ENCODE assay signal across 22 mouse cellular contexts in the genomic region with DNA sequence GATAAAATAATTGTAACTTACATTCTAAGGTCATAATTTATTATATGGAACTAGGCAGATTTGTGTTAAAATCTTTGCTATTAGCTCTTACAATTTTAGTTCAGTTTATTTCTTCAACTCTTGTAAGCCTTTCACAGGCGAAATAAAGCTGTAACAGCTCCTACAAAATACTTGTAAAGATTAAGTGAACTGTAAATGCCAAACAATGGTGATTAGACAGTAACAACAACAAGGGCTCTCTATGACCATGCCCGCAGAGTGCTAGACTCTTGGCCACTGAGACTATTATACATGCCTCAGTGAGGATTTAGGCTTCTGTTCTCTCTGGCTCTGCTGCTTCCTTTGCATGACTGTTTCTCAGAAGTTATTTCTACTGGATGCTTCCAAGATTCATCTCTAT.
DNase-seq lines count a peak whose midpoint lies in the region; ATAC-seq lines count a peak whose summit lies in the region.
"Had no signal": no experiment of that assay in that cellular context is flagged by ENCODE, and none has a peak within 500 bp of the region (broad histone marks: within the 10 kb centered on the region; RNA-seq: fewer than 3 reads in every experiment).

No protein-coding gene starts in this region.

- intact Hi-C loops in left cerebral cortex, postnatal 4 days (cut with DNase I): no loop called here

- no peaks in the 10 kb centered on the region for H3K9me3 ChIP-seq in forebrain, embryonic 16.5 days (ENCODE audit: control insufficient read depth, low read length)
- no peaks in the 10 kb centered on the region for H3K9me3 ChIP-seq in forebrain, embryonic 10.5 days
- H3K9me3 ChIP-seq: embryonic facial prominence, embryonic 10.5 days; embryonic facial prominence, embryonic 12.5 days; forebrain, embryonic 12.5 days; G1E had no signal

- H3K9ac ChIP-seq in forebrain, embryonic 16.5 days (replicated peaks; ENCODE audit: low read depth, low read length): no peak overlapping the region
- H3K9ac ChIP-seq: embryonic facial prominence, embryonic 12.5 days; forebrain, embryonic 12.5 days; forebrain, postnatal 0 days had no signal

- no peak overlapping the region for H3K27ac ChIP-seq in forebrain, embryonic 16.5 days (ENCODE audit: low read length)
- no peak overlapping the region for H3K27ac ChIP-seq in forebrain, embryonic 10.5 days
- H3K27ac ChIP-seq: embryonic facial prominence, embryonic 10.5 days; embryonic facial prominence, embryonic 12.5 days; forebrain, embryonic 12.5 days had no signal

- H3K27me3 ChIP-seq in forebrain, embryonic 16.5 days (replicated peaks; ENCODE audit: control insufficient read depth, insufficient read depth, low read length): no peaks in the 10 kb centered on the region
- no peaks in the 10 kb centered on the region for H3K27me3 ChIP-seq in forebrain, embryonic 10.5 days (ENCODE audit: poor library complexity, severe bottlenecking)
- H3K27me3 ChIP-seq: CH12.LX; embryonic facial prominence, embryonic 12.5 days; forebrain, embryonic 12.5 days had no signal

- no peak for DNase-seq in forebrain, embryonic 10.5 days (ENCODE audit: extremely low spot score, low spot score)
- peak; percentile 71 for DNase-seq in retina, embryonic 14.5 days (ENCODE audit: low spot score)
- DNase-seq in right cerebral cortex, postnatal 36 days (ENCODE audit: low spot score in 2 of 2): no peak
- DNase-seq in left cerebral cortex, postnatal 4 days: no peak
- DNase-seq: adrenal gland, adult 2 months; adrenal gland, postnatal 10 days; adrenal gland, postnatal 25 days; B cell, adult 2 months; cerebellum, adult 11-12 months; cerebellum, adult 2 months; cerebellum, adult 9-10 months; cerebellum, postnatal 10 days; cerebellum, postnatal 25 days; forebrain, postnatal 0 days had no signal

- no peaks in the 10 kb centered on the region for H3K36me3 ChIP-seq in forebrain, embryonic 16.5 days (ENCODE audit: control insufficient read depth, insufficient read depth)
- H3K36me3 ChIP-seq in forebrain, embryonic 10.5 days (replicated peaks): peaks cover 11% of the 10 kb centered on the region
- H3K36me3 ChIP-seq: embryonic facial prominence, embryonic 12.5 days; forebrain, embryonic 12.5 days had no signal

- H3K4me2 ChIP-seq in forebrain, embryonic 16.5 days (ENCODE audit: low read length): no peak overlapping the region
- H3K4me2 ChIP-seq: embryonic facial prominence, embryonic 12.5 days; forebrain, embryonic 12.5 days had no signal

- 11% methylated on average over 2 of the region's 2 CpGs for WGBS in forebrain, embryonic 16.5 days
- WGBS in forebrain, embryonic 10.5 days: 49% methylated on average over 2 of the region's 2 CpGs

- peak; percentile 55; the same call in 1 of the 2 replicates for ATAC-seq in forebrain, embryonic 16.5 days
- ATAC-seq: CD4-positive, CD25-positive, alpha-beta regulatory T cell, adult 4 months; forebrain, embryonic 14.5 days; forebrain, postnatal 0 days had no signal

- H3K4me1 ChIP-seq in forebrain, embryonic 16.5 days (replicated peaks; ENCODE audit: control insufficient read depth, insufficient read depth, low read length): no peaks in the 10 kb centered on the region
- H3K4me1 ChIP-seq in forebrain, embryonic 10.5 days: peaks cover 11% of the 10 kb centered on the region
- H3K4me1 ChIP-seq: embryonic facial prominence, embryonic 10.5 days; embryonic facial prominence, embryonic 12.5 days; forebrain, embryonic 12.5 days had no signal

- no peak overlapping the region for H3K4me3 ChIP-seq in forebrain, embryonic 16.5 days (replicated peaks; ENCODE audit: low read length)
- H3K4me3 ChIP-seq in forebrain, embryonic 10.5 days: no peak overlapping the region
- H3K4me3 ChIP-seq: embryonic facial prominence, embryonic 10.5 days; embryonic facial prominence, embryonic 12.5 days; forebrain, embryonic 12.5 days had no signal
